Mouse (Mus musculus) cortical plate, adult 2 months (tissue): Measurements from ENCODE around the gene Dhrs3.

Experiments used
- CTCF ChIP-seq: fragments of 200-500 bp; IDR thresholded peaks from 2 replicates; pipeline ENCODE4 v1.5.1; 2011; ENCODE audit warnings: mild to moderate bottlenecking, control low read depth, low read length; ENCODE audit not compliant: insufficient read depth; ENCODE audit errors: extremely low read depth
- POLR2A ChIP-seq: fragments of 200-500 bp; IDR thresholded peaks from 2 replicates; pipeline ENCODE4 v1.6.1; 2011; ENCODE audit warnings: mild to moderate bottlenecking, low read length, control low read depth; ENCODE audit not compliant: insufficient read depth; ENCODE audit errors: extremely low read depth

DNA sequence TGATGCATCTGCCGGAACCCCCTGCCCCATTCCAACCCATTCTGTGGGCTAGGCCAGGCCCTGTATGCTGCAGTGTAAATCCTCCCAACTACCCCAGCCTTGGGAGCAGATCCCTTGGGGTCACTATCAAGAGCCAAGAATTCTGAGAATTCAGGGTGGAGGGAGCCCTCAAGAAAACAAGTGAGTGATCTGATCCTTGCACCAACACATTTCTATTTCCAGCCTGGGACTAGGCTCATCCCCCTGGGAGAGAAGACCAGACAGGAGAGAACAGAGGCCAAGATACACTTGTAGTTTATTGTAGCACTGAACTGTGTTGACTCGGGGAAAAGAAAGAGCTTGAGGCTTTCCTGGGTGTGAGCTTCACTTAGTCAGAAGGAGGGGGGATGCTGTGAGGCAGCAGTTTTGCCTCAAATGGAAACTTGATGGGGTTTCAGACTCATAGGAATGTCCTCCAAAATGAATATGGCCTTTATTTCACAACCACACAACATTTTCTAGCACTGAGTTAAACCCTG, 17.0 kb upstream of the Dhrs3 start:
- TF ChIP-seq POLR2A = no peak
- no peak for TF ChIP-seq CTCF
